Mouse (Mus musculus) CH12.LX (cell line): ENCODE measurements around the gene Epb41l1. TPM values are rescaled to one million over a fixed set of nuclear protein-coding genes. Genes with fewer than 3 reads are reported as not detected.

Experiments
- DNase-seq: peaks from one replicate; pipeline ENCODE4 v3.0.0-alpha.2; 2013; ENCODE audit errors: extremely low read depth
- H3K27ac ChIP-seq: 2 replicates; pipeline ENCODE4 v1.5.1; 2012; ENCODE audit warnings: low read depth, mild to moderate bottlenecking, control low read depth, moderate library complexity; ENCODE audit not compliant: insufficient read depth
- H3K27me3 ChIP-seq: replicated peaks from 2 replicates; pipeline ENCODE3; 2012; ENCODE audit warnings: inconsistent platforms
- H3K36me3 ChIP-seq, 2 experiments: replicated peaks in 1 of 2; 2 replicates each; pipeline versions ENCODE3 to v1.6.1; 2012; ENCODE audit warnings: inconsistent platforms in 1 of 2, low read length in 1 of 2, mild to moderate bottlenecking in 1 of 2, mixed read lengths in 1 of 2, moderate library complexity in 1 of 2; ENCODE audit not compliant: control insufficient read depth in 1 of 2, insufficient read depth in 1 of 2
- H3K4me1 ChIP-seq, 2 experiments: 2 replicates each; pipeline ENCODE4 v1.6.1; 2012; ENCODE audit warnings: inconsistent platforms in 1 of 2, moderate library complexity in 1 of 2; ENCODE audit not compliant: insufficient read depth in 2 of 2, control insufficient read depth in 1 of 2
- H3K4me2 ChIP-seq: 2 replicates; pipeline ENCODE4 v1.6.1; 2012; ENCODE audit warnings: low read depth, mild to moderate bottlenecking, control low read depth; ENCODE audit not compliant: poor library complexity, insufficient read depth, severe bottlenecking
- H3K4me3 ChIP-seq, 3 experiments: fragments of 150-350 bp in 1 of 3; sonication (generic) in 1 of 3; replicated peaks in 1 of 3; 2 replicates each; pipeline versions ENCODE3 to v1.5.1; 2011 to 2012; ENCODE audit warnings: low read depth in 2 of 3, low read length in 2 of 3, mild to moderate bottlenecking in 2 of 3, moderate library complexity in 2 of 3, control low read depth in 1 of 3, improper control_type of control experiment in 1 of 3, inconsistent platforms in 1 of 3, mixed read lengths in 1 of 3; ENCODE audit not compliant: poor library complexity in 1 of 3
- H3K79me2 ChIP-seq: replicated peaks from 2 replicates; pipeline ENCODE4 v1.6.1; 2012; ENCODE audit warnings: mild to moderate bottlenecking, moderate library complexity; ENCODE audit not compliant: control insufficient read depth, poor library complexity, insufficient read depth, severe bottlenecking; ENCODE audit errors: extremely low read depth
- H3K9ac ChIP-seq: 2 replicates; pipeline ENCODE4 v1.6.1; 2012; ENCODE audit warnings: low read depth, mild to moderate bottlenecking, control low read depth, moderate library complexity; ENCODE audit not compliant: insufficient read depth
- H3K9me3 ChIP-seq: replicated peaks from 2 replicates; pipeline ENCODE3; 2012; ENCODE audit warnings: low read length, inconsistent platforms, mixed read lengths
- BHLHE40 ChIP-seq: IDR thresholded peaks from 2 replicates; pipeline ENCODE4 v1.6.1; 2011; ENCODE audit warnings: mild to moderate bottlenecking, low read depth, low read length, improper control_type of control experiment
- CHD1 ChIP-seq: IDR thresholded peaks from 2 replicates; pipeline ENCODE4 v1.6.1; 2012; ENCODE audit warnings: low read depth, low read length, improper control_type of control experiment, inconsistent platforms
- CHD2 ChIP-seq: IDR thresholded peaks from 2 replicates; pipeline ENCODE4 v1.6.1; 2011; ENCODE audit warnings: low read length, improper control_type of control experiment
- E2F4 ChIP-seq: IDR thresholded peaks from 2 replicates; pipeline ENCODE4 v1.6.1; 2011; ENCODE audit warnings: low read depth, low read length, improper control_type of control experiment; ENCODE audit not compliant: insufficient replicate concordance
- ELF1 ChIP-seq: IDR thresholded peaks from 2 replicates; pipeline ENCODE4 v1.6.1; 2014; ENCODE audit warnings: low read depth, mild to moderate bottlenecking, inconsistent platforms, low read length, improper control_type of control experiment
- EP300 ChIP-seq: IDR thresholded peaks from 2 replicates; pipeline ENCODE4 v1.6.1; 2011; ENCODE audit warnings: low read length, improper control_type of control experiment
- HCFC1 ChIP-seq: IDR thresholded peaks from 2 replicates; pipeline ENCODE4 v1.6.1; 2012; ENCODE audit warnings: low read depth, mild to moderate bottlenecking, inconsistent platforms, low read length, improper control_type of control experiment
- JUN ChIP-seq: IDR thresholded peaks from 2 replicates; pipeline ENCODE4 v1.6.1; 2011; ENCODE audit warnings: low read depth, mild to moderate bottlenecking, low read length, improper control_type of control experiment, moderate library complexity; ENCODE audit not compliant: insufficient read depth
- MAFK ChIP-seq: IDR thresholded peaks from 2 replicates; pipeline ENCODE4 v1.6.1; 2011; ENCODE audit warnings: low read length, improper control_type of control experiment; ENCODE audit not compliant: insufficient replicate concordance
- MAX ChIP-seq: IDR thresholded peaks from 2 replicates; pipeline ENCODE4 v1.6.1; 2011; ENCODE audit warnings: low read length, improper control_type of control experiment
- MEF2A ChIP-seq: IDR thresholded peaks from 2 replicates; pipeline ENCODE4 v1.6.1; 2014; ENCODE audit warnings: low read depth, mild to moderate bottlenecking, inconsistent platforms, low read length, improper control_type of control experiment, borderline replicate concordance
- MXI1 ChIP-seq: IDR thresholded peaks from 2 replicates; pipeline ENCODE4 v1.6.1; 2011; ENCODE audit warnings: mild to moderate bottlenecking, low read depth, low read length, improper control_type of control experiment
- MYC ChIP-seq: IDR thresholded peaks from 2 replicates; pipeline ENCODE4 v1.6.1; 2011; ENCODE audit warnings: low read depth, mild to moderate bottlenecking, improper control_type of control experiment, low read length
- NELFE ChIP-seq: IDR thresholded peaks from 2 replicates; pipeline ENCODE4 v1.6.1; 2011; ENCODE audit warnings: low read depth, low read length, improper control_type of control experiment
- NRF1 ChIP-seq: IDR thresholded peaks from 2 replicates; pipeline ENCODE4 v1.6.1; 2014; ENCODE audit warnings: low read depth, mild to moderate bottlenecking, inconsistent platforms, low read length, improper control_type of control experiment, moderate library complexity
- PAX5 ChIP-seq: IDR thresholded peaks from 2 replicates; pipeline ENCODE4 v1.6.1; 2012; ENCODE audit warnings: low read length, inconsistent platforms, mixed read lengths
- POLR2AphosphoS2 ChIP-seq: IDR thresholded peaks from 2 replicates; pipeline ENCODE4 v1.6.1; 2011; ENCODE audit warnings: low read depth, low read length, improper control_type of control experiment
- RAD21 ChIP-seq: IDR thresholded peaks from 2 replicates; pipeline ENCODE4 v1.6.1; 2011; ENCODE audit warnings: low read depth, mild to moderate bottlenecking, low read length, improper control_type of control experiment, moderate library complexity
- SIN3A ChIP-seq: IDR thresholded peaks from 2 replicates; pipeline ENCODE4 v1.6.1; 2012; ENCODE audit warnings: low read length, improper control_type of control experiment, inconsistent platforms
- TBP ChIP-seq: conservative IDR thresholded peaks from 2 replicates; pipeline ENCODE4 v1.6.1; 2011; ENCODE audit warnings: low read depth, low read length, improper control_type of control experiment
- TCF12 ChIP-seq: IDR thresholded peaks from 2 replicates; pipeline ENCODE4 v1.6.1; 2014; ENCODE audit warnings: low read depth, mild to moderate bottlenecking, inconsistent platforms, low read length, improper control_type of control experiment
- USF1 ChIP-seq: IDR thresholded peaks from 2 replicates; pipeline ENCODE4 v1.6.1; 2014; ENCODE audit warnings: low read depth, mild to moderate bottlenecking, inconsistent platforms, low read length, improper control_type of control experiment
- ZC3H11A ChIP-seq: IDR thresholded peaks from 2 replicates; pipeline ENCODE4 v1.6.1; 2012; ENCODE audit warnings: low read depth, mild to moderate bottlenecking, inconsistent platforms, low read length, improper control_type of control experiment
- ZKSCAN1 ChIP-seq: IDR thresholded peaks from 2 replicates; pipeline ENCODE4 v1.6.1; 2012; ENCODE audit warnings: low read depth, inconsistent platforms, low read length, improper control_type of control experiment, borderline replicate concordance
- ZMIZ1 ChIP-seq: IDR thresholded peaks from 2 replicates; pipeline ENCODE4 v1.6.1; 2012; ENCODE audit warnings: low read depth, mild to moderate bottlenecking, inconsistent platforms, low read length, improper control_type of control experiment
- ZNF384 ChIP-seq: IDR thresholded peaks from 2 replicates; pipeline ENCODE4 v1.6.1; 2012; ENCODE audit warnings: low read depth, low read length, improper control_type of control experiment, inconsistent platforms
- dilution Hi-C: fragments of 300-500 bp; cut with MboI; formaldehyde crosslinking; loops from 2 replicates; pipeline ENCODE4 v1.14.3; 2020; ENCODE audit warnings: low sequenced_read_pairs; ENCODE audit not compliant: extremely low pct_unique_long_range_greater_than_20kb, extremely low pct_ligation_motif_present
- in situ Hi-C: fragments of 300-500 bp; cut with MboI; formaldehyde crosslinking; loops from 3 replicates; pipeline ENCODE4 v1.14.3; 2019; ENCODE audit warnings: low sequenced_read_pairs, low pct_ligation_motif_present, low pct_unique_long_range_greater_than_20kb, mixed read lengths
- polyA plus RNA-seq: library from polyadenylated mRNA; unstranded; fragments of >175 nt; gene quantifications from 2 replicates; pipeline ENCODE4 v1.2.1, GENCODE M21; 2012; ENCODE audit warnings: low read depth; ENCODE audit not compliant: insufficient read length
- total RNA-seq, 2 experiments: library from RNA; depleted of rRNA; stranded (reverse); fragments of 300-350 nt in 1 of 2; fragments of >200 nt in 1 of 2; gene quantifications; 2 replicates each; pipeline ENCODE4 v1.2.3; 2012 to 2014

The Epb41l1 gene
- total and polyA plus RNA-seq, 3 experiments, result 0.21 TPM; not detected in 2

DNA sequence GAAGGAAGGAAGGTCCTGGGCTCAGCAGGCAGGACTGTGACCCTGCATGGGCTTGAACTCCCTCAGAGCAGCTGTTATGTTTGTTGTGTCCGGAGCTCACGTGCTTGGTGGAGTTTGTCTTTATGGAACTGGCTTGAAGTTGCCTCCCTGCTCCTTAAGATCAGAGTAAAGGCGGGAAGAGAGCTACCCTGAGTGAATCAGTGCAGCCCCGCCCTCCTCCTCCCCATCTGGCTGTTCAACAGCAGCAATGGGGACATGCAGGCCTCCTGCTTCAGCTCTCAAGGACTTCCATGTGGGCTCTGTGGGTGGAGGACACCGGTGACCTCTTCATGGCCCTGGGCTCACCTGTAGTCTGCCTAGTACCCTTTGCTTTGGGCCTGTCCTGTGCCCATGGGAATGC, 71.1 kb downstream of the Epb41l1 start:
- H3K9ac ChIP-seq, result no peak overlapping the region
- no peaks in the 10 kb centered on the region for H3K9me3 ChIP-seq
- DNase-seq, result no peak
- dilution Hi-C loops (no loop called here), in situ Hi-C loops (no loop called here)
- H3K79me2 ChIP-seq, result no peaks in the 10 kb centered on the region
- H3K36me3 ChIP-seq, result no peaks in the 10 kb centered on the region
- no peak overlapping the region for H3K4me3 ChIP-seq
- H3K27ac ChIP-seq, result no peak overlapping the region
- TF ChIP-seq CHD2, result no peak
- TF ChIP-seq BHLHE40, result no peak
- TF ChIP-seq TBP, result no peak
- TF ChIP-seq JUN, result no peak
- no peak for TF ChIP-seq ZKSCAN1
- no peak for TF ChIP-seq NRF1
- no peak for TF ChIP-seq MEF2A
- TF ChIP-seq ELF1, result no peak
- no peak for TF ChIP-seq EP300
- no peak for TF ChIP-seq ZC3H11A
- TF ChIP-seq NELFE, result no peak
- no peak for TF ChIP-seq E2F4
- no peak for TF ChIP-seq MXI1
- no peak for TF ChIP-seq USF1
- no peak for TF ChIP-seq MYC
- TF ChIP-seq ZMIZ1, result no peak
- no peak for TF ChIP-seq TCF12
- no peak for TF ChIP-seq MAFK
- H3K27me3 ChIP-seq, result peaks cover 95% of the 10 kb centered on the region
- H3K4me1 ChIP-seq, result no peaks in the 10 kb centered on the region
- no peak overlapping the region for H3K4me2 ChIP-seq

DNA sequence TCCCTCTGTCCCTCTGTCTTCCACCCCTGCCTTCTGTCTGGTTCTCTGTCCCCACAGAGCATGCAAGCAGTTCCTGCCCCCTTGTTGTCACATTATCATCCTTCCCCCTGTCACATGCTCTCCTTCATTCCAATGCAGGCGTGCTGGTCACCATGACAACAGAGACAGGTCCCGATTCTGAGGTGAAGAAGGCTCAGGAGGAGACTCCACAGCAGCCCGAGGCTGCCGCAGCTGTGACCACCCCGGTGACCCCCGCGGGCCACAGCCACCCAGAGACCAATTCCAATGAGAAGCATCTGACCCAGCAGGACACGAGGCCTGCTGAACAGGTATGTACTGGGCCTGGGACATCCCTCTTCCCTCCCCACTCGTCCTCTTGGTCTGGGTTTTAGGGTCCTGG, 73.1 kb downstream of the Epb41l1 start:
- Histone ChIP-seq H3K36me3 (no peaks in the 10 kb centered on the region), H3K9me3 (no peaks in the 10 kb centered on the region), H3K4me1 (no peaks in the 10 kb centered on the region), H3K27ac (no peak overlapping the region), H3K9ac (no peak overlapping the region), H3K4me3 (no peak overlapping the region), H3K27me3 (peaks cover 92% of the 10 kb centered on the region), H3K79me2 (no peaks in the 10 kb centered on the region), H3K4me2 (no peak overlapping the region)
- in situ Hi-C loops, result no loop called here
- dilution Hi-C loops, result no loop called here
- TF ChIP-seq MXI1, result no peak
- no peak for TF ChIP-seq CHD1
- TF ChIP-seq BHLHE40, result no peak
- TF ChIP-seq POLR2AphosphoS2, result no peak
- TF ChIP-seq HCFC1, result no peak
- no peak for TF ChIP-seq MAX
- no peak for TF ChIP-seq MEF2A
- no peak for TF ChIP-seq PAX5
- TF ChIP-seq ZKSCAN1, result no peak
- no peak for TF ChIP-seq RAD21
- TF ChIP-seq JUN, result no peak
- no peak for TF ChIP-seq ZNF384
- TF ChIP-seq ZC3H11A, result no peak
- no peak for TF ChIP-seq USF1
- no peak for TF ChIP-seq SIN3A
- DNase-seq, result no peak
